Mouse (Mus musculus): ENCODE measurements at regions not wholly inside any gene's neighbourhood (a gene's known extent, or its start where the extent isn't known, plus 50 kb on each side); places are given as distances from the start of the nearest gene placed in this dataset.

- H3K27ac ChIP-seq (ENCODE audit: insufficient read depth, low read length), result no peak overlapping the region
- no peak for TF ChIP-seq POLR2A (IDR thresholded peaks at IDR 0.05; ENCODE audit: extremely low read depth, insufficient read depth, low read length)
- TF ChIP-seq CTCF (IDR thresholded peaks at IDR 0.05; ENCODE audit: extremely low read depth, insufficient read depth, low read length), result no peak
- no peak overlapping the region for H3K4me3 ChIP-seq (ENCODE audit: insufficient read depth, low read length)
- no peaks in the 10 kb centered on the region for H3K4me1 ChIP-seq (ENCODE audit: control insufficient read depth, insufficient read depth, low read length)
Observed at GRCm38 (mm10) chr15:94174083-94174482, 291.1 kb downstream of the Adamts20 start.

- H3K27ac ChIP-seq (ENCODE audit: insufficient read depth, low read length), result peak overlapping the region; percentile 89
Observed at GRCm38 (mm10) chr15:94160806-94161205, 304.4 kb downstream of the Adamts20 start.

GRCm38 (mm10) chr15:94139534-94139958 is 325.7 kb downstream of the Adamts20 start:
- Histone ChIP-seq H3K27ac (ENCODE audit: insufficient read depth, low read length) (no peak overlapping the region), H3K4me3 (ENCODE audit: insufficient read depth, low read length) (no peak overlapping the region), H3K4me1 (ENCODE audit: control insufficient read depth, insufficient read depth, low read length) (no peaks in the 10 kb centered on the region)
- TF ChIP-seq CTCF (IDR thresholded peaks at IDR 0.05; ENCODE audit: extremely low read depth, insufficient read depth, low read length) (no peak), POLR2A (IDR thresholded peaks at IDR 0.05; ENCODE audit: extremely low read depth, insufficient read depth, low read length) (no peak)

More at GRCm38 (mm10) chr15:94160806-94161205, 304.4 kb downstream of the Adamts20 start:
- H3K4me1 ChIP-seq (ENCODE audit: control insufficient read depth, insufficient read depth, low read length), result 0 out of 2 replicates have a peak, but pooled peaks cover 1% of the 10 kb centered on the region
- TF ChIP-seq CTCF (IDR thresholded peaks at IDR 0.05; ENCODE audit: extremely low read depth, insufficient read depth, low read length), result no peak
- H3K4me3 ChIP-seq (ENCODE audit: insufficient read depth, low read length), result no peak overlapping the region

DNA sequence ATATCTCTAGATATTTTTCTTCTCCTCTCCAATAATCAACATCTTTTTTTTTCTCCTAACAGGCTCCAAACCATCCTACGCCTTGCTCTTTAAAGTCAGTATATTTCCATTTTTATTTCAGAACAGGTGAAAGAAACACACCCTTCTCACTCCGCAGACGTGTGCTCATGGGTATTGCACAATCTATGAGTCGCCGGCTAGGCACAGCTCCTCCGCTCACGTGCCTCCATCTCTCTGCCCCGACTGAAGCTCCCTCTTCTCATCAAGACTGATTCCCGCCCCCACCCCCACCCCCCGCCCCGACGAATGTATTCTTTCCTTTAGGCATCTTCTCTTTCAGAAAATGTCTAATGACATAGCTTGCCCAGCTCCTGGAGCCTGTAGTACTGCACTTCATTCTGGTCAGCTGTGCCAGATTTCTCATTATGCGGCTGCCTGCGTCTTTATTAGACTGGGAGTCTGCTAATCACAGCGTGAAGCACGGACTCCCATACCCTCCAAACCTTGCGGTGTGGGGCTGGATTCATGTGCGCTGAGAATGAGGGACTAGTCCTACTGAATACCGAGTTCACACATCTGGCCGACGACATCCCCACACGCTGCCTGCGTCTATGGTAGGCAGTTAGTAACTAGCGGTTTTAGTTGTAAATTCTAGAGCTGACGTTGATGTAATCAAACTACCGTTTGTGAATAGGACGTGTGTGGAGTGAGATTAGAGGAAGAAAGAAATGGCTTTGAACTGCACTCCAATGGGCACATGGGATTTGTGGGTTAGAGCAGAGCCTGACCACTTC is 327.9 kb downstream of the Adamts20 start:
- no peak for TF ChIP-seq POLR2A (IDR thresholded peaks at IDR 0.05; ENCODE audit: extremely low read depth, insufficient read depth, low read length)
- TF ChIP-seq CTCF (IDR thresholded peaks at IDR 0.05; ENCODE audit: extremely low read depth, insufficient read depth, low read length), result no peak
- Histone ChIP-seq H3K4me3 (ENCODE audit: insufficient read depth, low read length) (no peak overlapping the region; the same call in 1 of the 2 replicates), H3K27ac (ENCODE audit: insufficient read depth, low read length) (no peak overlapping the region), H3K4me1 (ENCODE audit: control insufficient read depth, insufficient read depth, low read length) (no peaks in the 10 kb centered on the region)

DNA sequence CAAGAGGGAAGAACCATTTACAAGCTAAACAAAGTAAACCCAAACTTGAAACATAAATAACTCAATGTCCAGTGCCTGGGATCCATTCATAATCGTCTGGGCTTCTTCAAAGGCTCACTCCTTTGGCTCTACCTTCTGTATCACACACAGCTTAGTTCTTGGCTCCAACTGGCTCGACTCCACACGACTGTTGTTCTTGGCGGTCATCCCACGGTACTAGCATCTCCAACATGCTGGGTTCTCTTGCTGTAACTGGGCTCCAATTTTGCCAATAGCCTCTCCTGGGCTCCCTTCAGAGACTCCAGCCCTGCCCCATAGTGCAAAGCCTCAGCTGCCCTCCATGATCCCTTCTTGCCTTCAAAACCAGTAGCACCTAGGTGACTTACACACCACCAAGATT is 352.4 kb downstream of the Adamts20 start:
- H3K27ac ChIP-seq (ENCODE audit: insufficient read depth, low read length), result no peak overlapping the region
- H3K4me3 ChIP-seq (ENCODE audit: insufficient read depth, low read length), result no peak overlapping the region
- TF ChIP-seq CTCF (IDR thresholded peaks at IDR 0.05; ENCODE audit: extremely low read depth, insufficient read depth, low read length), result no peak
- H3K4me1 ChIP-seq (ENCODE audit: control insufficient read depth, insufficient read depth, low read length), result no peaks in the 10 kb centered on the region

- Histone ChIP-seq H3K4me1 (ENCODE audit: control insufficient read depth, insufficient read depth, low read length) (no peaks in the 10 kb centered on the region), H3K27ac (ENCODE audit: insufficient read depth, low read length) (no peak overlapping the region), H3K4me3 (ENCODE audit: insufficient read depth, low read length) (no peak overlapping the region)
- TF ChIP-seq CTCF (IDR thresholded peaks at IDR 0.05; ENCODE audit: extremely low read depth, insufficient read depth, low read length), result no peak
- no peak for TF ChIP-seq POLR2A (IDR thresholded peaks at IDR 0.05; ENCODE audit: extremely low read depth, insufficient read depth, low read length)
Observed at GRCm38 (mm10) chr15:94107186-94107716, 358.0 kb downstream of the Adamts20 start.

DNA sequence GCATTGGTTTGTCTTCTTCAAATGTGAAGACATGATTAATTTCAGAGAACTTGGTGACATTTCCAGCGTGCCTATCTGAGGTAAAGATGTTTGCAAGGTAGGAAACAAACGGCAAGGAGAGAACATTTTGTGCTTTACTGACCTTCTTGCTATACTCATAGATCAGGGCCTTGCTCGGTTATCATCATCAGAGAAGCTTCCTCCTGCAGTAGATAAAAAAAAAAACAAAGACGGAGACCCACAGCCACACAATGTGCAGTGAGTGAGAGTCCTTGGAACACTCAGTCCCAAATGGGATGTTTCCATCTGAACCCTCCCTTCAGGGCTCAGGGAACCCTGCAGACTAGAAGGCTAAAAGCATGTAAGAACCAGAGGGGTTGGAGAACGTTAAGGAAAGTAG is 374.6 kb downstream of the Adamts20 start:
- H3K4me1 ChIP-seq (ENCODE audit: control insufficient read depth, insufficient read depth, low read length), result no peaks in the 10 kb centered on the region; the same call in 1 of the 2 replicates
- no peak overlapping the region for H3K27ac ChIP-seq (ENCODE audit: insufficient read depth, low read length)
- H3K4me3 ChIP-seq (ENCODE audit: insufficient read depth, low read length), result no peak overlapping the region
- TF ChIP-seq POLR2A (IDR thresholded peaks at IDR 0.05; ENCODE audit: extremely low read depth, insufficient read depth, low read length), result no peak
- TF ChIP-seq CTCF (IDR thresholded peaks at IDR 0.05; ENCODE audit: extremely low read depth, insufficient read depth, low read length), result no peak

- H3K27ac ChIP-seq (ENCODE audit: insufficient read depth, low read length), result no peak overlapping the region
- H3K4me1 ChIP-seq (ENCODE audit: control insufficient read depth, insufficient read depth, low read length), result no peaks in the 10 kb centered on the region
- TF ChIP-seq POLR2A (IDR thresholded peaks at IDR 0.05; ENCODE audit: extremely low read depth, insufficient read depth, low read length) (no peak), CTCF (IDR thresholded peaks at IDR 0.05; ENCODE audit: extremely low read depth, insufficient read depth, low read length) (no peak)
- H3K4me3 ChIP-seq (ENCODE audit: insufficient read depth, low read length), result no peak overlapping the region
Observed at GRCm38 (mm10) chr15:94089856-94090255, 375.4 kb downstream of the Adamts20 start.

DNA sequence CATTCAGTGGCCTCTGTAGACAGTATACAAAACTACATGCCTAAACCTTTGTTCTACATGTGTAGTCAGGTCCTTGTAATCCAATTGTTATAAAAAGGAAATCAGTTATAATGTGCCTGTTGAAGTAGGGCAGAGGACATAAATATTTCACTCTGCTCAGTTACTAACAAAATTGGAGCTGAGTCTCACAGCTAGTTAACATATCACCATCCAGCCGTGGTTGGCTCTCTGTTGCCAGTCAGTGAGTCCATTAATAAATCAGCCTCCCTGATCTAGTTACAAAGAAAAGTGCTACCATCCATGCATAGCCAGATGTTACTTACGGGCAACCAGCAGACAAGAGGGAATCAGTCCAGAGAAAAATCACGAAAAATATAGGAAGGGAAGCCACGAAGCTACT is 382.8 kb downstream of the Adamts20 start:
- H3K4me3 ChIP-seq (ENCODE audit: insufficient read depth, low read length), result no peak overlapping the region
- TF ChIP-seq POLR2A (IDR thresholded peaks at IDR 0.05; ENCODE audit: extremely low read depth, insufficient read depth, low read length), result no peak
- no peak for TF ChIP-seq CTCF (IDR thresholded peaks at IDR 0.05; ENCODE audit: extremely low read depth, insufficient read depth, low read length)
- H3K27ac ChIP-seq (ENCODE audit: insufficient read depth, low read length), result no peak overlapping the region
- H3K4me1 ChIP-seq (ENCODE audit: control insufficient read depth, insufficient read depth, low read length), result no peaks in the 10 kb centered on the region; the same call in 1 of the 2 replicates

- no peak overlapping the region for H3K4me3 ChIP-seq (ENCODE audit: insufficient read depth, low read length)
- TF ChIP-seq POLR2A (IDR thresholded peaks at IDR 0.05; ENCODE audit: extremely low read depth, insufficient read depth, low read length) (no peak), CTCF (IDR thresholded peaks at IDR 0.05; ENCODE audit: extremely low read depth, insufficient read depth, low read length) (no peak)
- no peaks in the 10 kb centered on the region; the same call in 1 of the 2 replicates for H3K4me1 ChIP-seq (ENCODE audit: control insufficient read depth, insufficient read depth, low read length)
- no peak overlapping the region for H3K27ac ChIP-seq (ENCODE audit: insufficient read depth, low read length)
Observed at GRCm38 (mm10) chr15:94077056-94077455, 388.2 kb downstream of the Adamts20 start.
